ENCODE assay signal across 8 mouse cellular contexts in the genomic region with DNA sequence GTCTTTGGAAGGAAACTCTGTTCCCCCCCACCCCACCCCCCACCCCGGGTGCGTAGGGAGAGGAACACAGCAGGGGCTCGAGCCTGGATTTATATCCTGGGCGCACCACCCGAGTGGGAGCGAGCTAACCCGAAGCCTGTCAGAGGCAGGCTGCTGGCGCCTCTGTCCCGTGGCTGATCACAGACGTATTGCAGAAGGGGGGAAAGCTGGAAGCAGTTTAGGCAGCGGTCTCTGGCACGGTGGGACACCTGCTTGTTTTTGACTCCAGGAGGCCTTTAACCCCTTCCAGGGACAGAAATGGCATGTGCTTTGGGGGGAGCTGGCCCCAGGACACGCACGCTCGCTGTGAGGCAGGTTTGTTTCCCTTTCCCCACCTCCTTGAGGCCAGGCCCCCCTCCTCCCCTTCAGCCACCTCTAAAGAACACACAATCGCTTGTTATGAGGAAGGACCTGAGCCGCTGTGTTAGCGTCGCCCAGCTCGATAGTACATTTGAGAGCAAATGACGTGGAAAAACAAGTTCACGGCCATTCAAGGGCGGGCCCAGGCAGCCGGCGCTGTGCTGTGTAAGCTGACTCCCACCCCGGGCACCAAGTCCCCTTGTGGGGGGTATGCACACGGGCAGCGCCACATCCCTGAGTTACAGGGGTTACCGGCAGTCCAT. TPM values are rescaled to one million over a fixed set of nuclear protein-coding genes. Genes with fewer than 3 reads are reported as not detected.
DNase-seq lines count a peak whose midpoint lies in the region; ATAC-seq lines count a peak whose summit lies in the region.

No protein-coding gene starts in this region.

- H3K27ac ChIP-seq in forebrain, embryonic 14.5 days (ENCODE audit: low read depth, low read length) = peak overlapping the region; percentile 39
- peak overlapping the region; percentile 0; the same call in 1 of the 2 replicates for H3K27ac ChIP-seq in intestine, embryonic 14.5 days (ENCODE audit: low read depth)
- H3K27ac ChIP-seq in stomach, embryonic 16.5 days (ENCODE audit: low read length) = peak overlapping the region; percentile 72

- no peaks in the 10 kb centered on the region for H3K27me3 ChIP-seq in forebrain, embryonic 14.5 days (replicated peaks; ENCODE audit: control insufficient read depth, insufficient read depth, low read length)
- no peaks in the 10 kb centered on the region for H3K27me3 ChIP-seq in intestine, embryonic 14.5 days (replicated peaks; ENCODE audit: control insufficient read depth, insufficient read depth, low read length)
- H3K27me3 ChIP-seq in stomach, embryonic 16.5 days (ENCODE audit: control insufficient read depth, insufficient read depth, low read length) = no peaks in the 10 kb centered on the region

- H3K9me3 ChIP-seq in forebrain, embryonic 14.5 days (replicated peaks; ENCODE audit: control insufficient read depth, low read length) = no peaks in the 10 kb centered on the region
- H3K9me3 ChIP-seq in intestine, embryonic 14.5 days (ENCODE audit: control insufficient read depth, low read length) = no peaks in the 10 kb centered on the region
- H3K9me3 ChIP-seq in stomach, embryonic 16.5 days (replicated peaks; ENCODE audit: control insufficient read depth, low read length) = no peaks in the 10 kb centered on the region

- H3K9ac ChIP-seq in forebrain, embryonic 14.5 days (ENCODE audit: low read length) = peak overlapping the region; percentile 54
- peak overlapping the region; percentile 32 for H3K9ac ChIP-seq in intestine, embryonic 14.5 days (ENCODE audit: low read length)
- peak overlapping the region; percentile 69 for H3K9ac ChIP-seq in stomach, embryonic 16.5 days (ENCODE audit: low read length)

- WGBS in forebrain, embryonic 14.5 days = 2% methylated on average over 29 of the region's 29 CpGs
- WGBS in intestine, embryonic 14.5 days = 5% methylated on average over 29 of the region's 29 CpGs
- 3% methylated on average over 29 of the region's 29 CpGs for WGBS in stomach, embryonic 16.5 days

- H3K36me3 ChIP-seq in forebrain, embryonic 14.5 days (ENCODE audit: control insufficient read depth, insufficient read depth, low read length) = no peaks in the 10 kb centered on the region
- no peaks in the 10 kb centered on the region for H3K36me3 ChIP-seq in intestine, embryonic 14.5 days (ENCODE audit: control insufficient read depth, insufficient read depth, low read length)
- no peaks in the 10 kb centered on the region for H3K36me3 ChIP-seq in stomach, embryonic 16.5 days (ENCODE audit: control insufficient read depth, insufficient read depth, low read length)

- H3K4me3 ChIP-seq in forebrain, embryonic 14.5 days (ENCODE audit: low read depth, low read length) = peak overlapping the region; percentile 17
- H3K4me3 ChIP-seq in intestine, embryonic 14.5 days (ENCODE audit: low read depth, low read length) = peak overlapping the region; percentile 10; the same call in 1 of the 2 replicates
- H3K4me3 ChIP-seq in stomach, embryonic 16.5 days (replicated peaks; ENCODE audit: low read length) = peak overlapping the region; percentile 37

- peak overlapping the region; percentile 47 for H3K4me2 ChIP-seq in forebrain, embryonic 14.5 days (ENCODE audit: low read length)
- H3K4me2 ChIP-seq in intestine, embryonic 14.5 days (ENCODE audit: low read length) = peak overlapping the region; percentile 47
- H3K4me2 ChIP-seq in stomach, embryonic 16.5 days (ENCODE audit: low read depth, low read length) = peak overlapping the region; percentile 60

- peak; percentile 24 for ATAC-seq in forebrain, embryonic 14.5 days
- ATAC-seq in intestine, embryonic 14.5 days (replicated peaks; ENCODE audit: low FRiP score, low TSS enrichment, low read depth) = peak; percentile 44
- peak; percentile 59 for ATAC-seq in stomach, embryonic 16.5 days (ENCODE audit: insufficient read depth, low FRiP score)
- ATAC-seq in inflammation-experienced regulatory T-cells, adult 6 months = no peak

- H3K4me1 ChIP-seq in forebrain, embryonic 14.5 days (ENCODE audit: control insufficient read depth, insufficient read depth, low read length) = peaks cover 33% of the 10 kb centered on the region
- H3K4me1 ChIP-seq in intestine, embryonic 14.5 days (replicated peaks; ENCODE audit: control insufficient read depth, insufficient read depth, low read length) = peaks cover 28% of the 10 kb centered on the region
- H3K4me1 ChIP-seq in stomach, embryonic 16.5 days (ENCODE audit: control insufficient read depth, insufficient read depth, low read length) = peaks cover 37% of the 10 kb centered on the region

- DNase-seq in thymus, postnatal 4 days = peak; percentile 33
- no peak for DNase-seq in thymus, postnatal 14 days
- DNase-seq in forebrain, embryonic 14.5 days (ENCODE audit: low spot score) = peak; percentile 39
- peak; percentile 74 for DNase-seq in intestine, embryonic 14.5 days (ENCODE audit: low spot score)
- peak; percentile 56 for DNase-seq in lung, postnatal 10 days
- DNase-seq in right cerebral cortex, postnatal 14 days = no peak

RNA-seq across cellular contexts. Expression of gene Wfikkn2, which starts 2.9 kb away (rescaled TPM):
- 3.7 and 4.2 TPM in 2 replicates for polyA plus RNA-seq in forebrain, embryonic 14.5 days (2014; fragmentation: Nextera tagmentation; extraction: Ambion mirVana)
- 1.3 and 1.7 TPM in 2 replicates for polyA plus RNA-seq in intestine, embryonic 14.5 days (2014; fragmentation: Nextera tagmentation; extraction: Ambion mirVana)
- polyA plus RNA-seq in stomach, embryonic 16.5 days (2015; fragmentation: Nextera tagmentation; extraction: Ambion mirVana) = 3.1 and 3.4 TPM in 2 replicates
- polyA plus RNA-seq in inflammation-experienced regulatory T-cells, adult 6 months (2017; shearing (Covaris generic)) = 1 to 10 TPM in 2 of 3 experiments, under 1 TPM in 1; 0.10 to 1.5 (median 1.2) TPM

RNA-seq across cellular contexts. Expression of gene Tob1, which starts 31.6 kb away (rescaled TPM):
- 32.4 and 37.5 TPM in 2 replicates for polyA plus RNA-seq in forebrain, embryonic 14.5 days (2014; fragmentation: Nextera tagmentation; extraction: Ambion mirVana)
- 16.7 and 24.1 TPM in 2 replicates for polyA plus RNA-seq in intestine, embryonic 14.5 days (2014; fragmentation: Nextera tagmentation; extraction: Ambion mirVana)
- polyA plus RNA-seq in stomach, embryonic 16.5 days (2015; fragmentation: Nextera tagmentation; extraction: Ambion mirVana) = 35.9 and 42.3 TPM in 2 replicates
- polyA plus RNA-seq in inflammation-experienced regulatory T-cells, adult 6 months (2017; shearing (Covaris generic)) = 1 to 10 TPM; 4.3 to 6.7 (median 5.3) TPM

RNA-seq across cellular contexts. Expression of gene Gm21885, which starts 38.8 kb away (rescaled TPM):
- polyA plus RNA-seq in forebrain, embryonic 14.5 days (2014; fragmentation: Nextera tagmentation; extraction: Ambion mirVana) = not detected in 2 replicates
- polyA plus RNA-seq in intestine, embryonic 14.5 days (2014; fragmentation: Nextera tagmentation; extraction: Ambion mirVana) = 1.1 and 1.6 TPM in 2 replicates
- polyA plus RNA-seq in stomach, embryonic 16.5 days (2015; fragmentation: Nextera tagmentation; extraction: Ambion mirVana) = 8.9 and 9.9 TPM in 2 replicates
- polyA plus RNA-seq in inflammation-experienced regulatory T-cells, adult 6 months (2017; shearing (Covaris generic)) = 1 to 10 TPM; 1.6 to 1.7 (median 1.7) TPM

Comparison
In these comparisons a context has a peak if more than half of its experiments do, and no peak if none do; other contexts are left out.
1. DNase-seq: peak in thymus, postnatal 4 days (single experiment), forebrain, embryonic 14.5 days (single experiment), intestine, embryonic 14.5 days (single experiment) and lung, postnatal 10 days (single experiment); none in thymus, postnatal 14 days (single experiment) and right cerebral cortex, postnatal 14 days (single experiment).
2. H3K27ac ChIP-seq: peak in every context shown above with its lines; median percentile 72 in stomach, embryonic 16.5 days; 39 in forebrain, embryonic 14.5 days; 0 in intestine, embryonic 14.5 days.
3. Peak in every context shown above with its lines, with median percentiles within 50 percentile points of each other: H3K4me2 ChIP-seq, H3K4me3 ChIP-seq and H3K9ac ChIP-seq.